ENCODE assay signal across 22 mouse cellular contexts in genomic region chr5:123991321-123991720, GRCm38 (mm10). TPM values are rescaled to one million over a fixed set of nuclear protein-coding genes. Genes with fewer than 3 reads are reported as not detected.
A peak's percentile ranks its signal among the peaks of the same experiment; 100 is the strongest.
DNase-seq lines count a peak whose midpoint lies in the region; ATAC-seq and TF ChIP-seq lines count a peak whose summit lies in the region.
"Had no signal": no experiment of that assay in that cellular context is flagged by ENCODE, and none has a peak within 500 bp of the region (broad histone marks: within the 10 kb centered on the region; RNA-seq: fewer than 3 reads in every experiment).

No protein-coding gene starts in this region.

- intact Hi-C loops in heart, adult 2 months (cut with DNase I) = loop anchor here (2.0 to 10.0 kb wide), 2 partner anchors 15 to 167 kb away; no protein-coding TSS in a partner anchor

- H3K27ac ChIP-seq in heart, adult 2 months = peak overlapping the region; percentile 90
- H3K27ac ChIP-seq in hindbrain, embryonic 15.5 days (replicated peaks) = 0 out of 2 replicates have a peak overlapping the region, but pooled peaks have one; percentile 2
- H3K27ac ChIP-seq in hindbrain, embryonic 10.5 days = no peak overlapping the region
- H3K27ac ChIP-seq in neural tube, embryonic 13.5 days (replicated peaks) = no peak overlapping the region
- no peak overlapping the region for H3K27ac ChIP-seq in neural tube, embryonic 15.5 days (replicated peaks)
- H3K27ac ChIP-seq: forebrain, embryonic 15.5 days; liver, embryonic 14.5 days; midbrain, embryonic 15.5 days had no signal

- peaks cover 16% of the 10 kb centered on the region for H3K4me1 ChIP-seq in heart, adult 2 months (ENCODE audit: control insufficient read depth, insufficient read depth, low read length)
- peaks cover 39% of the 10 kb centered on the region for H3K4me1 ChIP-seq in hindbrain, embryonic 15.5 days (replicated peaks)
- H3K4me1 ChIP-seq in hindbrain, embryonic 10.5 days (replicated peaks) = peaks cover 73% of the 10 kb centered on the region
- H3K4me1 ChIP-seq in neural tube, embryonic 13.5 days (replicated peaks) = peaks cover 58% of the 10 kb centered on the region
- peaks cover 15% of the 10 kb centered on the region for H3K4me1 ChIP-seq in neural tube, embryonic 15.5 days

- no peaks in the 10 kb centered on the region; the same call in 1 of the 2 replicates for H3K79me2 ChIP-seq in heart, adult 2 months (replicated peaks; ENCODE audit: control insufficient read depth, insufficient read depth, low read length)

- WGBS in heart, adult 2 months = 83% methylated on average over 6 of the region's 6 CpGs
- WGBS in hindbrain, embryonic 15.5 days = 78% methylated on average over 6 of the region's 6 CpGs
- 88% methylated on average over 6 of the region's 6 CpGs for WGBS in hindbrain, embryonic 10.5 days
- WGBS in neural tube, embryonic 13.5 days = 80% methylated on average over 6 of the region's 6 CpGs
- 83% methylated on average over 6 of the region's 6 CpGs for WGBS in neural tube, embryonic 15.5 days

- H3K9me3 ChIP-seq in hindbrain, embryonic 15.5 days = no peaks in the 10 kb centered on the region
- no peaks in the 10 kb centered on the region for H3K9me3 ChIP-seq in hindbrain, embryonic 10.5 days
- H3K9me3 ChIP-seq in neural tube, embryonic 13.5 days = no peaks in the 10 kb centered on the region
- no peaks in the 10 kb centered on the region for H3K9me3 ChIP-seq in neural tube, embryonic 15.5 days (replicated peaks)
- H3K9me3 ChIP-seq: forebrain, embryonic 15.5 days; heart, embryonic 12.5 days; hindbrain, embryonic 12.5 days; kidney, embryonic 15.5 days; limb, embryonic 15.5 days; midbrain, embryonic 15.5 days had no signal

- no peaks in the 10 kb centered on the region for H3K27me3 ChIP-seq in heart, adult 2 months (ENCODE audit: control insufficient read depth, insufficient read depth, low read length)
- no peaks in the 10 kb centered on the region; the same call in 1 of the 2 replicates for H3K27me3 ChIP-seq in hindbrain, embryonic 15.5 days
- H3K27me3 ChIP-seq in hindbrain, embryonic 10.5 days (ENCODE audit: insufficient read depth, poor library complexity, severe bottlenecking) = peaks cover 5% of the 10 kb centered on the region
- peaks cover 46% of the 10 kb centered on the region for H3K27me3 ChIP-seq in neural tube, embryonic 13.5 days
- H3K27me3 ChIP-seq in neural tube, embryonic 15.5 days (replicated peaks) = peaks cover 7% of the 10 kb centered on the region; the same call in 1 of the 2 replicates
- H3K27me3 ChIP-seq: forebrain, embryonic 15.5 days; heart, embryonic 12.5 days; kidney, embryonic 15.5 days; limb, embryonic 15.5 days; midbrain, embryonic 15.5 days had no signal

- no peak overlapping the region for H3K4me2 ChIP-seq in hindbrain, embryonic 15.5 days
- no peak overlapping the region for H3K4me2 ChIP-seq in neural tube, embryonic 13.5 days
- H3K4me2 ChIP-seq in neural tube, embryonic 15.5 days = no peak overlapping the region
- H3K4me2 ChIP-seq: forebrain, embryonic 15.5 days; heart, embryonic 12.5 days; hindbrain, embryonic 12.5 days; kidney, embryonic 15.5 days; limb, embryonic 15.5 days; lung, embryonic 14.5 days; midbrain, embryonic 15.5 days had no signal

- TF ChIP-seq CTCF in heart, adult 2 months (IDR thresholded peaks at IDR 0.05) = no peak

- H3K9ac ChIP-seq in heart, adult 2 months (ENCODE audit: low read depth, low read length) = no peak overlapping the region
- no peak overlapping the region for H3K9ac ChIP-seq in hindbrain, embryonic 15.5 days
- H3K9ac ChIP-seq in neural tube, embryonic 13.5 days = 0 out of 2 replicates have a peak overlapping the region, but pooled peaks have one; percentile 14
- H3K9ac ChIP-seq in neural tube, embryonic 15.5 days (replicated peaks) = no peak overlapping the region
- H3K9ac ChIP-seq: forebrain, embryonic 15.5 days; heart, embryonic 12.5 days; hindbrain, embryonic 12.5 days; kidney, embryonic 15.5 days; limb, embryonic 15.5 days; liver, embryonic 14.5 days; lung, embryonic 14.5 days; midbrain, embryonic 15.5 days had no signal

- TF ChIP-seq EP300 in heart, adult 2 months (IDR thresholded peaks at IDR 0.05; ENCODE audit: insufficient read depth, low read depth, low read length) = no peak

- TF ChIP-seq POLR2A in heart, adult 2 months (IDR thresholded peaks at IDR 0.05; ENCODE audit: insufficient read depth, low read depth, low read length) = no peak

- H3K36me3 ChIP-seq in heart, adult 2 months (ENCODE audit: control insufficient read depth, insufficient read depth, low read length) = peaks cover 3% of the 10 kb centered on the region; the same call in 1 of the 2 replicates
- H3K36me3 ChIP-seq in hindbrain, embryonic 15.5 days = no peaks in the 10 kb centered on the region
- H3K36me3 ChIP-seq in hindbrain, embryonic 10.5 days = 0 out of 2 replicates have a peak, but pooled peaks cover 7% of the 10 kb centered on the region
- no peaks in the 10 kb centered on the region for H3K36me3 ChIP-seq in neural tube, embryonic 13.5 days
- H3K36me3 ChIP-seq in neural tube, embryonic 15.5 days = 0 out of 2 replicates have a peak, but pooled peaks cover 3% of the 10 kb centered on the region
- H3K36me3 ChIP-seq: forebrain, embryonic 15.5 days; heart, embryonic 12.5 days; hindbrain, embryonic 12.5 days; limb, embryonic 15.5 days; midbrain, embryonic 15.5 days had no signal

- DNase-seq in heart, adult 2 months = no peak
- no peak for DNase-seq in heart, adult 18-20 months
- no peak for DNase-seq in hindbrain, embryonic 10.5 days (ENCODE audit: low spot score)
- DNase-seq in urinary bladder, adult 18-20 months (ENCODE audit: low spot score in 2 of 2) = no peak
- DNase-seq: adrenal gland, postnatal 25 days; cerebellum, adult 9-10 months; gastrocnemius, postnatal 14 days; layer of hippocampus, adult 9-11 months; left cerebral cortex, postnatal 4 days; thymus, postnatal 14 days had no signal

- no peak for ATAC-seq in hindbrain, embryonic 15.5 days (ENCODE audit: low FRiP score, low read depth)
- ATAC-seq in neural tube, embryonic 13.5 days (ENCODE audit: low read depth) = no peak
- no peak for ATAC-seq in neural tube, embryonic 15.5 days (ENCODE audit: low FRiP score)
- ATAC-seq: forebrain, embryonic 15.5 days; inflammation-experienced regulatory T-cells, adult 6 months; midbrain, embryonic 15.5 days had no signal

- H3K4me3 ChIP-seq in heart, adult 2 months = no peak overlapping the region
- no peak overlapping the region for H3K4me3 ChIP-seq in hindbrain, embryonic 15.5 days
- no peak overlapping the region for H3K4me3 ChIP-seq in hindbrain, embryonic 10.5 days
- no peak overlapping the region for H3K4me3 ChIP-seq in neural tube, embryonic 13.5 days
- H3K4me3 ChIP-seq in neural tube, embryonic 15.5 days (replicated peaks) = no peak overlapping the region
- H3K4me3 ChIP-seq: forebrain, embryonic 15.5 days; heart, embryonic 12.5 days; hindbrain, embryonic 12.5 days; kidney, embryonic 15.5 days; limb, embryonic 15.5 days; midbrain, embryonic 15.5 days had no signal

RNA-seq across cellular contexts. Expression of gene Hip1r, which starts 17.9 kb away (rescaled TPM):
- 10 to 100 TPM; 16.3 to 16.7 TPM for total RNA-seq in heart, adult 2 months (2021)
- 7.0 and 7.9 TPM in 2 replicates for polyA plus RNA-seq in heart, adult 2 months (2012; rRNA removed)
- total RNA-seq in heart, adult 18-20 months (2021) = 10 to 100 TPM; 11.1 to 11.3 TPM
- 33.9 and 34.2 TPM in 2 replicates for polyA plus RNA-seq in hindbrain, embryonic 15.5 days (2015; fragmentation: Nextera tagmentation; extraction: Ambion mirVana)
- 12.2 and 12.5 TPM in 2 replicates for polyA plus RNA-seq in hindbrain, embryonic 10.5 days (2016; fragmentation: Nextera tagmentation; extraction: Ambion mirVana)
- polyA plus RNA-seq in neural tube, embryonic 13.5 days (2015; fragmentation: Nextera tagmentation; extraction: Ambion mirVana) = 17.1 and 22.3 TPM in 2 replicates
- polyA plus RNA-seq in neural tube, embryonic 15.5 days (2015; fragmentation: Nextera tagmentation; extraction: Ambion mirVana) = 24.1 and 31.0 TPM in 2 replicates

RNA-seq across cellular contexts. Expression of gene Vps37b, which starts 40.7 kb away (rescaled TPM):
- 10 to 100 TPM; 16.0 to 16.7 TPM for total RNA-seq in heart, adult 2 months (2021)
- polyA plus RNA-seq in heart, adult 2 months (2012; rRNA removed) = 22.7 and 29.4 TPM in 2 replicates
- 10 to 100 TPM; 15.1 to 15.2 TPM for total RNA-seq in heart, adult 18-20 months (2021)
- polyA plus RNA-seq in hindbrain, embryonic 15.5 days (2015; fragmentation: Nextera tagmentation; extraction: Ambion mirVana) = 75.5 and 82.4 TPM in 2 replicates
- 57.5 and 71.8 TPM in 2 replicates for polyA plus RNA-seq in hindbrain, embryonic 10.5 days (2016; fragmentation: Nextera tagmentation; extraction: Ambion mirVana)
- 77.5 and 78.5 TPM in 2 replicates for polyA plus RNA-seq in neural tube, embryonic 13.5 days (2015; fragmentation: Nextera tagmentation; extraction: Ambion mirVana)
- polyA plus RNA-seq in neural tube, embryonic 15.5 days (2015; fragmentation: Nextera tagmentation; extraction: Ambion mirVana) = 48.8 and 50.4 TPM in 2 replicates

Comparison
In these comparisons a context has a peak if more than half of its experiments do, and no peak if none do; other contexts are left out.
1. H3K27ac ChIP-seq: peak in heart, adult 2 months (single experiment) and hindbrain, embryonic 15.5 days (single experiment); none in hindbrain, embryonic 10.5 days (single experiment), neural tube, embryonic 13.5 days (single experiment) and neural tube, embryonic 15.5 days (single experiment).